Mouse (Mus musculus) gastrocnemius, postnatal 10 days (tissue): ENCODE measurements around the gene Ulk4. TPM values are rescaled to one million over a fixed set of nuclear protein-coding genes. Genes with fewer than 3 reads are reported as not detected.
"Not testable (repeated sequence)": the region's sequence is repeated elsewhere in the genome, so short reads cannot be mapped to it uniquely, and the experiment has no call there.

Source experiments
- DNase-seq: peaks from one replicate; pipeline ENCODE4 v3.0.0; 2021; ENCODE audit warnings: mixed read lengths
- total RNA-seq, 2 experiments: library from RNA; stranded (reverse); gene quantifications; 2 replicates each; pipeline ENCODE4 v1.2.3; 2021

Ulk4 gene
- total RNA-seq, 2 experiments from 2014 or later = 0.80 to 0.97 TPM

DNA sequence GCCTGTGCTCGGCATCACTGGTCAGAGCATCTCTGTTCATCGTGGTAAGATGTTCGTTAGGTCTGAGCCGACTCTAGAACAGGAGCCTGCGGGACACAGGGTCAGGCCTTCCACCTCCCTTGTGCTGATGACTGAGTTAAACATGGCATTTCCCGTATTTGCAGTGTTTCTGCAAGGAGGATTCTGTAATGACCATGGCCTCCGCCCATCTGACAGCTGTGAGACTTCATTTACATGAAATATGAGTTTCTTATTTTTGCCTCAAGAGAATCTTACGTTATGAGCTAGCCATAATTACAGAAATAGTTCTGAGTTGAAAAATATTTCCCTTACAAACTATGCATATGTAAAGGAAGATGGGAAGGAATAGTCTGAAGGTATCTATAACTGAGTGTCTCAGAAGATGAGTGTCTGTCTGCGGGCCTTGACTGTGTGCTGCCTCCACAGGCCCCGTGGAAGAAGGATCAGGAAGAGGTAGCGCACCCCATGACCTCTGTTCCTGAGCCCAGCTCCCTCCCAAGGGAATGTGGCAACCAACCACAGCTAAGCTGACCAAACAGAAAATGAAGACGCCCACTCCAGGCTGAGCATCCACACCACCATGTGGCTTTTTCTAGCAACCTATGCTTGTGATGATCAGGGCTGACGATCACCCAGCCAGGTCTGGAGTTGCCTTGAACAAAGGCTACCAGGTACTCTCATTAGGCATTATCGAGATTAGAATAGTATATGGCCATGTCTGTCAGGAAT lies 212.2 kb downstream of the Ulk4 start:
- DNase-seq = no peak

DNA sequence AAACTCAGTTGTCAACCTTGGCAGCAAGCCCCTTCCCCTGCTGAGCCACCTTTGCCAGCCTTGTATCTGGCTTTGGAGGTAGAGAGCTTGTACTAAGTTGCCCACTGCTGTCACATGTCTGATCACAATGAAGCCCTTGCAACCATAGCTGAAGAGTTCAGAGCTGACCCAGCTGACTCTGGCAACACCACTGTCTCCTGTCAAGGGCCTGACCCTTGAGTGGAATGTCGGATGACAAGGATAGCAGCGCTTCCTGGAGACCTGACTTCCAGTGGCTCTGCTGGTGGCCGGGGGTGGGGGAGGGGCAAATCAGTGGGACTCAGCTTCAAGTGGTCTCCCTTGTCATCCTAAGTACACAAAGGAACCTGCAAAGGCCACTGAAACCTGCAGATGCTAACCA lies 214.3 kb downstream of the Ulk4 start:
- DNase-seq = no peak

DNA sequence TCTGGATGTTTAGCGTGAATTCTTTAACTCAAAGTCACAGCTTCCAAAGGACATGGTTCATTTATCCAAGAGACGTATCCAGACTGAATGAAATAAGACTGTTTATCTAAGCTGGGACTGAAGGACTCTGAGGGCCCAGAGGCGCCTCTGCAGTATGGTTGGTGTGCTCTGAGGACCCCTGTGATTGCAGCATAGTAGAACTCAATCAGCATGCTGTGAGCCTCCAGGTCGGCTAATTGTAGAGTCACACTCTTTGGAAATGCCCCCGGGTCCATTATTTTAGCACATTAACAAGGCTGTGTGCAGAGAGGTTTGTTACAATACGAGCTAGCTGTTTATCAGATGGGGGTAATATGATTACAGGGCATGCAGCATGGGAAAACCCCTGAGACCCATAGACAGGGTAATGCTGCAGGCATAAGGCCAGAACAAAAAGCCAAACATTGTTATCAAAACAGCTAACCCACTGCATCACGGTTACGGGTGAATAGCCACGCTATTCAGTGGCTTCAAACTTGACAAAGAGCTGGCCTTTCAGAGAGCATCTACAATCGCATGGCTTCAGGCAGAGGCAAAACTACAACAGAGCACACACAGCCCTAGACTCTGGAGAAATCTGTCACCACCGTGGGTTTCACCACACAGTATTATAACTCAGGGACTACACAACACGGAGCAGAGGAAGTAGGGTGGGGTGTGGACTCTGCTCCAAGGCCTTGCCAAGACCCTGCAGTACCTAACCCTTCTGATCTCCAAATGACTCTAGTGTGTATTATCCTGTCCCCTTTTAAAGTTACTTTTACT lies 215.0 kb downstream of the Ulk4 start:
- DNase-seq = no peak

DNA sequence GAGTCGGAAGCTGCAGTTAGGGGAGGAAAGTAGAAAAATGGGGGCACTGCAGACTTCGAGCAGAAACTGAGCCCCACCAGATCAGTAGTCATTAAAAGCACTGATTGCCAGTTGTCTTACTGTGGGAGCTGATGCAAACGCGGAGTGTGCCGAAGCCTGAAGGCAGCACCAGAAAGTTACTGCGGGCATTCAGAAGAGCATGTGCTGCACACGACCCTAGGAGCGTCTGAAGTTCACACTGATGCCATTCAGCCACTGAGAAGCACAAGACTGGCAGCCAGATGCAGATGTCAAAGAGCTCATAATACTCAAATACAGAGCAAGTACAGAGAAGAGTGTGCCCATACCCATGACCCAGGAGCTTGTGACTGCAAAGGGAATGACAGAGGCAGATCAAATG lies 216.7 kb downstream of the Ulk4 start:
- no peak for DNase-seq

DNA sequence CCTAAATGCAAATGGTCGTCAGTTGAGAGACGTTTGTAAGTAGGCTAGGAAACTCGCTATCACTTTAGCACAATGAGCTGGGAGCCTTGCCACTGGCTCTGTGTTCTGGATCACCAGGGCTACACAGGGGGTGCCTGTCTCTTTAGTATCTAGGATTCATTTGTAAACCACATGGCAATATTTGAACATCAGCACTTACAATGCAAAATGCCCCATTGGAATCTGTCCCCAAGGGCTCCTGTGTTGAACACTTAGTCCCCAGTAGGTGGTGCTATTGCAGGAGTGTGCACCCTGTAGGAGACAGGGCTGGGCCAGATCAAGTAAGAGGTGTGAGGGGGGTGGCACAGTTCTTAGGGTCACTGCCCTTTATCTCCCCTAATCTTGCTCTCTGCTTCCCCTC lies 217.7 kb downstream of the Ulk4 start:
- DNase-seq = no peak

DNA sequence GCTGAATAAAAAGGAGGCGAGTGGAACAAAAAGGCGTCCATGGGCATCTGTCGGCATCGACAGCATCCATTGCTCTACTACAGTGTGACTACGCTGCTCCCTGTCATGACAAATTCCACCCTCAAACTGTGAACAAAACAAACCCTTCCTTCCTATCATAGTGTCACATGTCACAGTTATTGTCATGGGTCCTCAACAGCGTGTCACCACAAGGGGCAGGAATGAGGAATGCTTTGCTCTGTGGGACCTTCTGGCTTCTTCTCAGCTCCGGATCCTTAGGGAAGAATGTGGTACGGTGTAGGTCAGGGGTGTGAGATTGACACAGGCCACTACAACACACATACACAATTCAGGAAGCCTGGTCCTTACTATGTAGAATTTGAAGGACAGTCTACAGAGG lies 218.5 kb downstream of the Ulk4 start:
- no peak for DNase-seq

DNA sequence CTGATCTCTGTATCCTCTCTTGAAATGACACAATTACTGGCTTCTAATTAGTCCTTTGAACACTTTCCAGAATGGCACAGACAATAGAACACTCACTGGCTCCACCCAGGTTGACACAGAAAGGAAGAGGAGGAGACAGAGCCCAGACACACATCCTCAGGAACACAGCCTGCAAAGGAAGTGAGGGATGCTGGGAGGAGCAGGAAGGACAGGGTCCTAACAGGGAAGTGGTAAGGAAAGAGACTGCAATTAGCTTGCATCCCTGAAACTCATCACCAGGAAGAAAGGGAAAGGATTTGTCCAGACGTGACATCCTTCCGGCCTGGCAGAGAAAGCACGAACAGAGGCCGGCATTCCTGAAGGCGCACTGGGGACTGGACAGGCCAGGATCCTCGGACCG lies 218.9 kb downstream of the Ulk4 start:
- no peak for DNase-seq

DNA sequence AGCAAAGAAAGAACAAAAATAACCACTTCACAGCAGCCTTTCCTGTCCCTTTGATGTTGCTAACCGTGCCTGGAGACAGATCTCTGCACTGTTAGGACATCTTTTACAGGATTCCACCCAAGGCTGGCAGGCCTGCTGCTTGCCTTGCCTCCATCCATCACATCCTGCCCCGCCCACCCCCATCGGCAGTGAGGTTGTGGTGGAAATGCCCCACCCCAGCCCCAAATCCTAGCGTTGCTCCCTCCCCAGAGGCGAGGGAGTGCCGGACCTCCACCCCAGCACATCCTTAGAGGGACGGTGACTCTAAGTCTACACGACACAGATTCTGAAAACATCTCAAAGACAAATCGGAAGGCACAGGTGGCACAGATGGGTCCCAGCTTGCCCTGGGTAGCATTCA lies 219.6 kb downstream of the Ulk4 start:
- DNase-seq = no peak

DNA sequence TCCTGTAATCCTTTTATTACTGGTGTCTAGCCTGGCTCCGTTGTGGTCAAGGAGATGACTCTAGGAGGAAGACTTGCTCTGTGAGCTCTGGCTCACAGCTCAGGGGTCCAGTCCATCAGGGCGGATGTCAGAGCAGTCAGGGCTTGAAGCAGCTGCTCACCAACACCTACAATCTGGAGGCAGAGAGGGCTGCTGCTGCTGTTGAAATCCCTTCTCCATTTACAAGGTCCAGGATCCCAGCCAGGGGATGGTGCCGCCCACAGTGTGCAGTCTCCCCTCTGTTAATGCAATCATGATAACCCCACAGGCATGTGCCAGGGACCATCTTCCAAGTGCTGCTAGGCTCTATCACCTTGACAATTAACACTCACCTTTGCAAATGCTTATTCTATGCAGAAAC lies 220.5 kb downstream of the Ulk4 start:
- no peak for DNase-seq

DNA sequence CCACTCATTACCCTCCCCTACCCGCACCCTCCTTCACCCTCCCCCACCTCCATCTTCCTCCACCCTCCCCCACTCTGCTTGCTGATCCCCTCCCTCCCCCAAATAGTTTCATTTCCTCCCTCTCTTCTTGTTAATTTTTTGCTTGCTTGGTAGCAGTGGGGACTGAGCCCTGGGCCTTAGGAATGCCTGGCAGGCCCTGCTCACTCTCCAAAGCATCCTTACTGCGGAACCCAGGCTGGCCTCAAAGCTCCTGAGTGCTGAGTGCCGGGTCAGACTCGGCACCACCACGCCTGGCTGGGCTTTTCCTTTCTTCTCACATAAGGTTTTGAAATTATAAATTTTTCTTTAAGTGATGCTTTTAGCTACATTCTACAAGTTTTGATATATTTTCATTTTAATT lies 221.0 kb downstream of the Ulk4 start:
- DNase-seq = no peak

DNA sequence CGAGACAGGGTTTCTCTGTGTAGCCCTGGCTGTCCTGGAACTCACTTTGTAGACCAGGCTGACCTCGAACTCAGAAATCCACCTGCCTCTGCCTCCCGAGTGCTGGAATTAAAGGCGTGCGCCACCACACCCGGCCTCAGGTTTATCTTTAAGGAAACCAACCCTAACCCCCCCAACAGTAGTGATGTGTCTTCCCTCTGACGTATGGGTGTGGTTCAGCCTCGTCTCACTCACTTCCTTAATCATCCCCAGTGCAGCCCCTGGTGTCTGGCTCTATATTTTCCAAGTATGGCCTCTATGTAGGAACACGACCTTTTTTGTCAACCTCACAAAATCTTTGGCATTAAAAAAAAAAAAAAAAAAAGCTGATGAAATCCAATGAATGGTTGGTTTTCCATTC lies 231.3 kb downstream of the Ulk4 start:
- DNase-seq = not testable (repeated sequence)

DNA sequence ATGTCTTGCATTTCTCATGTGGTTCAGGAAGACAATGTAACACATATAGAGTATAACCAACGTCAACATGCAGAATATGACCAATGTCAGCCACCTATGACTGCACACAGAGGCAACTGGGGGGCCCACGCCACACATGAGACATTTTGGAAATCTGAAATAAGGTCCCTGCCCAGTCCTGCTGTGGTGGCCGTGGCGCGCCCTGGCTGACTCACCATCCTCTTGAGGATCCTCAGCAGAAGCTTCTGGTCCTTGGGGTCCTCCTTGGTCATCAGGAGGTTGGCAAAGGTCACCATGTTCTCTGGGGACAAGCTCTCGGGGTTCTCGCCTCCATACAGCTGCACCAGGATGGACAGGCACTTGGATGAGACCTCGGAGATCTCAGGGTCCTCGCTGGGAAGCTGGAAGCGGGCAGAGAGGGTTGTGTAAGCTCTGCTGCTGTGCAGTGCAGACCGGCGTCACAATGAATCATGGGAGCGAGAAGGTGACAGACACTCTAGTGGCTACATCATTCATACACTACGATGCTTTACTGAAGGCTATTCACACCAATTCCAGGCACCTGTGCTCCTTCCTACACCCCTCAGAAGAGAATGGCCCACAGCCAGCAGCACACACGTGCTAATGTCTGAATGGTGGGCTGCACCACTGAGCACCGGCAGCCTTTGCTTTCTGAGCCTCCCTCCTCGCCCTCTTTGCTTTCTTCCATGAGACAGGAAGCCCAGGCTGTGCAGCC lies 232.4 kb downstream of the Ulk4 start:
- DNase-seq = no peak

DNA sequence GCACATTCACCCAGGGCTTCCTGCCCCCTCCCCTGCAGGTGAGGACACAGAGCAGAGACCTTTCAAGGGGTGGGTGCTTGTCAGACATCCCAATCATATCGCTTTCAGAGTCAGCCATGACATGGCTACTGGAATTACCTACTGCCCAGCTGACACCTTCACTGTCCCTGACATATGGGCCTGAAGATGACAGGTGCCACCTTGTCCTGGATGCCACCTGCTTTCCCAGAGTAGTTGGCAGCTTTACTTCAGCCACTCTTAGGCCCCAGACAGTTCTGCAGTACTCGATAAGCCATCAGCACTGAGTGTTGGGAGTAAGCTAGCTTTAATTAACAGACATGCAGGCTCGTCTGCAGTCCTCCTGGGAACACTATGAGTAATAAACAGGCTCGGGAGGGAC lies 234.0 kb downstream of the Ulk4 start:
- DNase-seq = no peak

DNA sequence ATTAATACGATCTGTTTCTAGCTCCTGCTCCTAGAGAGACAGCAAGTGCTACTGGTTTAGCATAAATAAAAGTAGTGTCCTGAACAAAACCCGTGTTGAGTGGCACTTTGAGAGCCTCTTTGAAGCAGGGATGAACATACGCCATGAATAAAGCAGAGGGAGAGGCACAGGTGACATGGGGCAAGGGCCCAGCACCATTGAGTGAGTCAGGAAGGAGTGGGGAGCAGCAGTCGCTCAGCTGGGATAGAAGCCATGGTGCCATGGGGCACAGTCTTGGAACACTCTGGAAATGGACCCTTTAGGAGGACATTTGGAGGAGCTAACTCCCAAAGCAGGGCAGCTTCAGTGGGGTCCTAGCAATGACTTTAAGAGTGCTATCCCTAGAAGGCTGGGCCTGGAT lies 238.6 kb downstream of the Ulk4 start:
- no peak for DNase-seq

DNA sequence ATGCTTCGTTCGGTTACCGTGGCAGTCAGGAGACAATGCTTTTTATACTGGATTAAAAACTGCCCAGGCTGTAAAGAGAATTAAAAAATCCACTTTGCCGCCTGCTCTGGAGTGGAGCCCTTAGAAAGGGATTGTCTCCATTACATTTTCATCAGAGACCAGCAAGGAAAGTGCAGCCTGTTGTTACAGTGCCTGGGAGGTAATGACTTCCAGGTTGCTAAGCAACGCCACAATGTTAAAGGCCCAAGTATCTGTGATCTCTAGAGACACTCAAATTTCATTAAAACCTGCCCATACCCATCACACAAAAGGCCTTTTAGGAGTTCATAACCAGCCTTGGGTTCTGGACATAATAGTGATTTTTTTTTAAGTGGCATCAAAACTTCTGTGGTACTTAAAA lies 239.0 kb downstream of the Ulk4 start:
- no peak for DNase-seq

DNA sequence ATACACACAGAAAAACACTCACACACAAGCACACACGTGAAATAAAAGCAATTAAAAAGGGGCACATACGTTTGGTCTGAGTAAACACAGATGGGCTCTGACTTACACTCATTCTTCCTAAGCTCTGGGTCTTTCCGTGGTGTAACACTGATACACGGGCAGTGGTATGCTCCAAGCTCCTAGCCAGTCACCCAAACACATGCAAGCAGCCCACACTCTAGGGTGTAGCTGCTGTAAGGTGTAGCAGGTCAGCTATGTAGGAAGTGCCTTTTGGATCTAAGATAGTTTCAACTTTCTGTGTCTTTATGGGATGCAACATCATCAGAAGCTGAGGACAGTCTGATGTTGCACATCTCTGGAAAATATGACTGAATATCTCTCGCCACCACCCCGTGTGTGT lies 241.7 kb downstream of the Ulk4 start:
- no peak for DNase-seq

DNA sequence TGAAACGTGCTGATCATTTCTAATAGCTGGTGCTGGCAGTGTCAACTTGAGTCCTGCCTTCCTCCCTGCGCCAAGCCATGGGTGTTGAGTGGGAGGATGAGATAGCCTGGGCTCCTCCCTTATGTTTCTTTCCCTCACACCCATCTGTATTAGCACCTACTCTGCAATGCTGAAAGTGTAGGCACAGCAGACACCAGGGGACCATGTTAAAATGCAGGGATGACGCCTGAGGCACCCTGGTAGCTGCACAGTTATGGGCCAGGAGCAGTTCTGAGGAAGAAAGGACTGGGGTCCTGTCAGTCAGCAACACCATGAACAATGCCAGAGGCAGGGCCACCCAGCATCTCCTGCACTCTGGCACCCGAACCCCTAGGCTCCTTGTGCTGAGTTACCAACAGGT lies 243.4 kb downstream of the Ulk4 start:
- DNase-seq = no peak

DNA sequence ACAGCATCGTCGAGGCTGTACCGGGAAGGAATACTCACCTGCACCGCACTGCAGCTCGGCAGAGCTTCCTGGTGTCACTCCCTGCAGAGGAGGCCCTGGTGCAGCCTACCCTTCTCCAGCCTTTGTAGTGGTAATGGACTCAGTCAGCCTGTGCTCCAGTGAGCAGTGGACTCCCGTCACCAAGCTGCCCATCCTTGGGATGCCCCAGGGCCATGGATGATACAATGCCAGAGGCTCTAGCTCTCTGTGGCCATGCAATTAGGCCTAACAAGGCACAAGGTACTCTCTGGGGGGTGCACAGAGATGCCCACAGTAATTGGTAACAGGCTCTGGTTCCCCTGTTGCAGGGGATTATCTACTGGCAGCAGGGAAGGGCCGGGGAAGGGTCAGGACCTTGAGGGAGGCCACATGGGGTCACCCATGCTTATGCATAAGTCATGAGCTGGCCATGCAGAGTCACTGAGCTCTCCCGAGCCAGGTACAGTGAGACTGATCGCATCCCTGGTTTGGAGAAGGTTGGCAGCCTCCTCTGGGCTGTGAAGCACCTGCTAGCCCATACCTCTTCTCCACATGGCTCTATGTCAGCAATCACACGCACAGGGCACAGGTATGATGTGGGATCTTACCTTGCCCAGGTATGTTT lies 244.6 kb downstream of the Ulk4 start:
- no peak for DNase-seq

DNA sequence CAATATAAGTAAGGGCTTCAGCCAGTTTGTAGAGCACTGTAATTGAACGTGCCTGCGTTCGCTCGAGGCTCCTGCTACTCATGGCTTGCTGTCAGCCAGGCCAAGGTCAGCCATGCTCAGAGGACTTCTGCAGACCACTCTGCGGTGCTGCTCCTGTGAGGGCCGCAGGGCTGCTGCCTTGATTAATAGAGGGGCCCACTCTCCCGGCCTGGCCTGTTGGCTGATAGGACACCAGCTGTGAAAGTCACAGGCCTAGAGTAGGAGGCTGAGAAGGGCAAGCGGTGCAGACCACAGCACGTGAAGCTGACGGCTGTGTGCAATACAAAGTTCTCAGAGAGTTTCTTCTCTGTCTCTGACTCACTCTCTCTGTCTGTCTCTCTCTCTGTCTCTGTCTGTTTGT lies 246.0 kb downstream of the Ulk4 start:
- no peak for DNase-seq

DNA sequence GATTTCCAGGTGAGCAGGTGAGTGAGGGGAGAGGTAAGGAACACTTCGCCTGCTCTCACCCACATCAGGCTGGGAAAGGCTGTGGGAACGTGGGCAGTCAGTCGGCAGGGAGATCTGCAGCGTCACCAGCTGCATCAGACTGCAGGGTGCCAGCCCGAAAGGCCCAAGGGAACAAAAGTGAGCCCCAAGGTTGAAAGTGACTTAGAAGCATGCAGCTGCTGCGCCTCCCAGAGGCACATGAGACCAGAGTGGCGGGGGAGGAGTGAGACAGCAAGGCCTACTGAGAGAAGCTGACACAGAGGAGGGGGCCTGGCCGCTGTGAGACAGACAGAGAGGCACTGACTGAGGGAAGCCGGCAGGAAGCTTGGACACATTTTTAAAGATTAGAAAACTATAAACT lies 247.2 kb downstream of the Ulk4 start:
- no peak for DNase-seq

DNA sequence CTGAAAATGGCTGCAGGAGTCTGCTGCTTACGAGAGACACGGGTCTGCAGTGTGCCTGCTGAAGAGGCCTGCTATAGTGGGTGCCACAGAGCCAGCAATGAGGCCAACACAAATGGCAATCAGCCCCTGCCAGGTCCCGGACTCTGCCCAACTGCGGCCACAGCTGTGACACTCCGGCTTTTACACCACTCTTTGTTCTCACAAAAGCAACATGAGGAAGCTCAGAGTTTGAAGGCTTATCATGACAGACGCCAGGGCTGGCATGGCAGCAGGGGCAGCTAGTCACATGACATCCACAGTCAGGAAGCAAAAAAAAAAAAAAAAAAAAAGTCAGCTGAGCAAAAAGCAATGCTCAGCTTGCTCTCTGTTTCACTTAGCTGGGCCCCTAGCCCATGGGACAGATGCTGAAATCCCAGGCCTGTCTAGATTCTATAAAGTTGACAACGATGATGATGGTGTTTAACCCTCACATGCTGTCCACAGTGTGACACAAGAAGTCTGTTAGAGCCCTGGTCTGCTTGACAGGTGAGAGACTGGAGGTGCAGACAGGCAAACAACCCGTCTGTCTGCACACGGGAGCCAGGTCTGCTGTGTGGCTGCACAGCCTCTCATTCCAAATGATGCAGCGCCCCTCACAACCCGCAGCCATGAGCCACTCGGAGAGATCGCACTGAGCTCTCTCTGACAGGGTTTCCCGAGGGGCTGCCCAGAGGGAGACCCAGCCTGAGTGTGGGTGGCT lies 253.3 kb downstream of the Ulk4 start:
- DNase-seq = peak; percentile 19

DNA sequence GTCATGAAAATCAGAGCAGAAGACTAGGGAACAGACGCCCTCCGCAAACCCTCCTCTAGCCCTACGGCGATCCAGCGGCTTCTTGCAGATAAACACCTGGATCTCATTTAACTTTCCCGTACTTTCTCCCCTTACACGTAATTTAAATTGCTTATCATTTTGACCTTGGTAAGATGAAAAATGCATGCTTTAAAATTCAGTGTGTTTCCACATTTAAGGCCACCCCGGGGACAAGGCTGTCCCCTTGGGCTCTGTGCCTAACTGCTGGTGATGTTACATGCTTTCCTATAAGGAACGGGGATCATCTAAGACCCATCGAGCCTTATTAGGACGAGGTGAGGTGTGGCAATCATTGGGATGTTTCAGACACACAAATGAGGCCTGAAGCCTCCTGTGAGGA lies 256.6 kb downstream of the Ulk4 start:
- DNase-seq = no peak
